Mouse (Mus musculus) splenic B cell, adult 2 months (primary cell): ENCODE data around the gene Calml4.
"Not testable (repeated sequence)": the region's sequence is repeated elsewhere in the genome, so short reads cannot be mapped to it uniquely, and the experiment has no call there.

Source experiments
- DNase-seq: peaks from one replicate; pipeline ENCODE4 v3.0.0-alpha.2; 2011; ENCODE audit warnings: low read depth, low spot score
- H3K27me3 ChIP-seq: 2 replicates; pipeline ENCODE4 v1.6.1; 2012; ENCODE audit warnings: mild to moderate bottlenecking, low read length, moderate library complexity, mixed read lengths; ENCODE audit not compliant: control insufficient read depth, poor library complexity, insufficient read depth, severe bottlenecking
- H3K36me3 ChIP-seq: 2 replicates; pipeline ENCODE4 v1.6.1; 2012; ENCODE audit warnings: mild to moderate bottlenecking, low read length, moderate library complexity, mixed read lengths; ENCODE audit not compliant: control insufficient read depth, poor library complexity, insufficient read depth, severe bottlenecking

Calml4 gene

DNA sequence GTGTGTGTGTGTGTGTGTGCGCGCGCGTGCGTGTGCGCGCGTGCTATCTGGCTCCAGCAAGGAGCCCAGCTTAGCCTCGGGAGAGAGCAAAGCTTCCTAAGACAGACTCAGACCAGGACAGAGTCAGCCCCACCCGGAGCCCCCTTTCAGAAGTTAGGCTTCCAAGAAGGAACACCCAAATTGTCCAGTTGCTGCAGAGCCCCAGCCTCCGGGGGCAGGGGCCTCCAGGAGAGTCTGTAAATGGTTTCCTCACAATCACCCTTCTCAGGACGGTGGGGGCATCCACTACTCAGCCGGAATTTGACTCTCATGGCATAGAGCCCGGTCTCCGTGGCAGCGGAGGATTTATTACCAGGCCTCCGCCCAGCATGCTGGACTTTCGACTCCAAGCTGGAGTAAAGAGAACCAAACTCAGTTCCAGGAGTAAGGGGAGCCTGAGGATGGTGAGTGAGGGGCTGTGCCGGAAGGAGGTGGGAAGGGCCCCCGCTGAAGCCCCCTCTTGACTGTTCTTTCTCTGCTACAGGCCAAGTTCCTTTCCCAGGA is at the start of gene Calml4:
Gene Calml4 (plus strand): TSS at position 362 of the 543 bp plus-strand sequence.
- no peak for DNase-seq
- no peaks in the 10 kb centered on the region for H3K36me3 ChIP-seq

DNA sequence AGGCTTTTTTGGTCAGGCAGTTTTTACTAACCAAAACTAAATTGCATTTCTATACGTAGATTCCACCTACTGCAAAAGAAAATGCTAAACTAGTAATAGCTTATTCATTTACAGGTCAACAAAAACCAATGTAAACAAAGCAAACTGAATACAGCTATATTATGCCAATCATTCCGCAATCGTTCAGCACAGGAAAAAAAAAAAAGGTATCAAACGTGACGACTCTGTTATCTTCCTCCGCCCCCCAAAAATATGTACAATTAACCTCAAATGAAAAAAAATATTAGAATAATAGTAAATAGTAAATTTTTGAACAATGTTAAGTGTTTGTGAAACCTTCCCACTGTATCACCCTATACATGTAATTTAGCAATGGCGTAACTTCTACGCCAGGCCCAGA is 47.8 kb upstream of the Calml4 start:
- no peaks in the 10 kb centered on the region for H3K27me3 ChIP-seq
- no peak for DNase-seq
- H3K36me3 ChIP-seq: no peaks in the 10 kb centered on the region

More for the DNA sequence above, at the start of gene Calml4:
- H3K27me3 ChIP-seq: no peaks in the 10 kb centered on the region

DNA sequence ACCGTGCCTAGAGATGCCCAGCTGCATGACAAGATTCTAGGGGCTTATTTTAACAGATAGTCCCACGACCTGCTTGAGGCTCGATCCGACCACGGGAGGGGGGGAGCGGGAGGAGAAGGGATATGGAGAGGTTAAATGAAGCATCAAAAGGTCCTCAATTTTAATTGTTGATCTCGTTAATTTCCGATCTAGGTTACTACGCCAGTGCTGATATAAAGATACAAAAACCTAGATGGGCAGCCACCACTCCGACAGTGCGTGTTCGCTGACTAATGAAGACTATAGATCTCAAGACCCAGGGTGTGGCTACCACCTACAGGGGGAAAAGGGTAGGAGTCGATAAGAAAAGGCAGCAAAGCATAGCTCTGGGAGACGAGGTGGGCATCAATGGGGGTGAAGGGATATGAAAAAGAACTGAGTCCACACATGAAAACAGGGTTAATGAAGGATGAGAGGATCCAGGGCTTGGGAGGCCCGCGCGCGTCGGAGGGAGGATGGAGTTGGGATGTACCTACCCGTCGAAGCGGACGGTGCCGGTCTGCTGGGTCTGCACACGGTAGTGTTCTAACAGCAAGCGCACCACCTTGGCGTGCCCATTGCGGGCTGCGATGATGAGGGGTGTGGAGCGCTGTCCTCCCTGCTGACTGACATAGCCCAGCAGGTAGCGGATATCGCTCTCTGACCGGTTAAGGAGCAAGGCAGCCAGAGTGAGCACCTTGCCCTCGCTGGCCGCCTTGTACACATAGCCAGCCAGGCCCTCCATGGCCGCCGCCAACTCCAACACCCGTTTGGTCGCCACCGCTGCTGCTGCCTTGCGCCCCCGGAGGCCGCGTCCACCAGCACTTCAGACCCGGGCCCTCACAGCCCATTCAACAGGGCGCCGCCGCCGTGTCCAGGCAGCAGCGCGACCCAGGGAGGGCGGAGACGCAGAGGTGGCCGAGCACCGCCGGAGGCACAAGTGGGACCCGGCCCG is 47.1 kb upstream of the Calml4 start:
- DNase-seq: peak; percentile 61
- Histone ChIP-seq H3K36me3 (no peaks in the 10 kb centered on the region), H3K27me3 (no peaks in the 10 kb centered on the region)

DNA sequence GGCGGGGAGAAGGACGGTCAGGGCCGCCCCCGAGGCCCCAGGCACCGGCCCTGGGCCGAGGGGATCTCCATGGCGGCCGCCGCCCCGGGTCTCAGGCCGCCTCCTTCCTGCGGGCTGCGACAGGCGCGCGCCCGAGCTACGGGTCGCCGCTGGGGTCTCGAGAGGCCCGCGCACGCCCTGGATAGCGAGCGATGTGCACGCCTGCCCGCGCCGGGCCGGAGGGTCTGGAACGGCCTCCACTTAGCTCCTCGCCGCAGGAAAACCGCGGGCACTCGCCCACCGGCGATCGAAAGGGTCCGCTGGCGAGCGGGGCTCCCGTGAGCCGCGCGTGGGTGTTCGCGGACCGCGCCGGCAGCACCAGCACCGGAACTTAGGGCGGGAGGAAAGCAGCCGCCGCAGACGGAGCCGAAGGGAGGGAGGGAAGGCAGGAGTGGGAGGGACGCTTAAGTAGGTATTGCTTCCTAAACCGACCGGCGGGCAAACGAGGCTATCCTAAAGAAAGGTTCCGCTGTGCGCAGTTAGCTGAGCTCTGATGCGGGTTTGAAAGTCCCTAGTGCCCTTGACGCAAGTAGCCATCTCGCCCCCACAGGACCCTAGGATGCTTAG is 46.3 kb upstream of the Calml4 start, which contains the start of gene Fem1b:
Gene Fem1b (minus strand): TSS at position 419 of the 606 bp plus-strand sequence.
- peak; percentile 95 for DNase-seq
- no peaks in the 10 kb centered on the region for H3K27me3 ChIP-seq

DNA sequence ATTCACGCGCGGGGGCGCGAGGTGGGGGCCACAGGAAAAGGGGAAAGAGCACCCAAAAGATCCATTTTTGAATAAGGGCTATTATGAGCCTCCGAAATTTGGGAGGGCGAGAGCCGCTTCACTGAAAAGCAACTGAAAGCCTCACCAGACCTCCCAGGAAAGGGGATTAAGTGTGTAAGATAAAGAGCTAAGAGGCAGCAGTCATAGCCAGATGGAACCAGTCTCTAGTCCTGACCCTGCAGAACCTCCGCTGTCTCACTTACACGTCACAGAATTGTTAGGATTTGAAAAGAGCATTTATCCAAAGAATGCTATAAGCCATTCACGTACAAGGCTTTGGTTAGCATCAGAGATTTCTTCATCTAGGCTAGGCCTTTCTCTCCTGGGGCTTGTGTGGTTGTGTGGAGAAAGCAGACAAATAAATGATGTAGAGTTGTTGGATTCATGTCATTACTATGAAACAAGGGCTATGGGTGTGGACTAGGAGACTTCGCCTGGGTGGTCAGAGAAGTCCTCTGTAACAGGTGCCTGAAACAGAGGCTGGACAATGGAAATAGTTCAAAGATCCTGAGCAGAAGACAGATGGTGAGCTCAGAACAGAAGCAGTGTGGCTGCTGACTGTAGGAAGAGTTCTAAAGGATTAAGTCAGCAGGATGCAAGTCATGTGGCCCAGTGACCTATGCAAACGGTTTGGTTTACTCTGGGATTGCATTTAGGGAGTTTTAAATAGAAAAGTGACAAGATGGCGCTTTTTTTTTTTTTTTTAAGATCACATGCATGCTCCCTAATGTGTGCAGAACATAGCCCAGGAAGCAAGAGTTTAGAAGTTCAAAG is 45.4 kb upstream of the Calml4 start:
- Histone ChIP-seq H3K36me3 (no peaks in the 10 kb centered on the region), H3K27me3 (no peaks in the 10 kb centered on the region)
- no peak for DNase-seq

More for the DNA sequence above, 46.3 kb upstream of the Calml4 start, which contains the start of gene Fem1b:
- no peaks in the 10 kb centered on the region for H3K36me3 ChIP-seq

DNA sequence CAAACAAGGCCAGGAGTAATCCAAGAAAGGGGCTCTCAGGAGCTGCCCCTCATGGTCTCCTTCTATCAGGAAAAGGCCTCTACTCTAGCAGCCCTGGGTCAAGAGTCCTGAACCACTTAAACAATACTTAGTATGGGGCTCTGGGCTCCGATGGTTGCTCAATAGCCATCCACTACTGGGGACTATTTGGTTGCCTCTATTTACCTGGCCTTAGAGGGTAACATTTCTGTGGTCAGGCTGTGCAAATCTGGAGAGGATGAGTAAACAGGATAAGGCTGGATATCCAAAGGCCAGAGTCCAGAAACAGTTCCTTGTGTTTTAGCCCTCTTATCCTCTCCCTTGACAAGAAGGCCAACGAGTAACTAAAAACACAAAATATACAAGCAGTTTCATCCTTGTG is 43.1 kb upstream of the Calml4 start:
- no peak for DNase-seq
- no peaks in the 10 kb centered on the region for H3K36me3 ChIP-seq
- no peaks in the 10 kb centered on the region for H3K27me3 ChIP-seq

DNA sequence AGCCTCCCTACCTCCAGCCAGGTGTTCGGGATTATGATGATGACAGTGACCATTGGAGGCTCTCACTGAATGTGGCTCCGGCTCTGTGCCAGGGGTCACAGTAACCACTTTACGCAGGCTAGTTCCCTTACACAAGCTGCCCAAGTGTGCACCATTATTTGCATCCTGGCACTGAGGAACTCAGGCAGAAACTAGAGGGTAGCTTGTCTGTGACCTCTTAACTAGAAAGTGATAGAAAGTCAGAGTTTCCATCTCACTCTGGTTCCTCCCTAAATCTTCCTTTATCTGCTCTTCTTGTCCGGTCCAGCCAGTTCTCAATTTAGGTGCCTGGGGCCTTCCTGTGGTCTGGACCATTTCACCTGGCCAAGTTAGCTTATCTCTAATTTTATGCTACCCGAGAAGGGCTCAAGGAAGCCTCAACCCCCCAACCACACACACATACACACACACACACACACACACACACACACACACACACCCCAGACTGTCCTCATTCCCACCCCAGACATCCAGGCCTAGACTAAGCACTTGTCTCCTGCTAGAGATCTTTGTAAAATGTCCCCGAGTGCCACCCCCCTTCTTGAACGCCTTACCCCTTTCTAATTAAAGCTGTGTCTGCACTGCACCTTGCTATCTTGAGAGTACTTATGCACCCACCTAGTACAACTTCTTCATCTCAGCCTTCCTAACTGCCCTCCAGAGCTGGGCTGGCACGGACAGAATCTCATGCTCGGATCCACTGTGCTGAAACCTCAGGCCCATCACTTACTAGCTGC is 41.4 kb upstream of the Calml4 start:
- Histone ChIP-seq H3K36me3 (no peaks in the 10 kb centered on the region), H3K27me3 (no peaks in the 10 kb centered on the region)
- DNase-seq: peak; percentile 66

DNA sequence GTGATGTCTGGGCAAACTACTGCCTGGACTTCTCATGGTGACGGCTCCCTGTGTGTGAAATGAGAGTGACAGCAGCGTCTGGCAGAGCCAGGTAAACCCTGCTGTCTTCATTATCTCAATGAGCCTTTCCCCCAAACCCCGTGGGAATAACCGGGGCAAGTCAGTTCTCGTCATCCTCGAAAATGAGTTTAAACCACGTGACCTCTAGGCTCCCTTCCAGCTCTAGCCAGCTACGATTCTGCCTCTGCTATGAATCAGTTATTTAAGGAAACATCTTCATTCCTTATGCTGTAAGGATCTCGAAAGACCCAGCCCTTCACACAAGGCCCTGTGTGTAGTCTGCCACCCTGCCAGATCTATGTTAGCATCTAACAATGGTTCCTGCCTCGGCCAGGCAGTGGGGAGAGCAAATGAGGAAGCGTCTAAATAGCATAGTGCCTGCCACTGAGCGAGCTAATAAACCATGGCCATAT is 40.7 kb upstream of the Calml4 start:
- Histone ChIP-seq H3K36me3 (no peaks in the 10 kb centered on the region), H3K27me3 (no peaks in the 10 kb centered on the region)
- DNase-seq: peak; percentile 70

DNA sequence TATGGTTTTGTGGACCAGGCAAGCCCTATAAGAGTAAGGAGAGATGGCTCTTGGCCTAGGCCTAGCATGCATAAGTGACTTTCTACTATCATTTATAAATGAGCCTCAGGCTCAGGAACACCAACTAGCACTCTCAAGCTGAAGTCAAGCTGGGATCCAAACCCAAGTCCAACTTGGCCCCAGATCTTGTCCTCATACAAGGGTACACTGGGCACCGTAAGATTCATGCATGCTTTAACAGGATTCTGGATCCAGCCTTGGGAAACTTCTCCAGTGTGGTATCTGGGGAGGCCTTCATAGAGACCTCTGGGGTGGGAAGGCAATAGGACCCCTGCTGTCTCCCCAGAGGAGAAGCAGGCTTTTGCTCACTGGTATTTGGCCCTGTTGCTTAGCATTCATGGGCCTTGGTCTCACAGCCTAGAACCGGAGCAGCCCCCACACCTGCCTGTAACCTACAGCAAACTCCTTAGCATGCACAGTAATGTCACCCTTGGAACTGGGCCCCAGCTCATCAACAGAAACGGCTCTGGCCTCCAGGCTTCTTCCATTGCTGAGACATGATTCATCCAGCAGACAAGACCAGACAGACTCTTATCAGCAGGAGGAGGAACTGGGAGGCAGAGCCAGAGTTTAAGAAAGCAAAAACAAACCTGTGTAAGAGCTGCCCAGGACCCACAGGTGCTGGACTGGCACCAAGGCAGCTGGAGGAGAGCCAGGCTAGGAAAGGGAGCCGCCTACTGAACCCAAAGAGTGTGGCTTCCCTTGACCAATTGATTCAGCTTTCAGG is 39.9 kb upstream of the Calml4 start:
- Histone ChIP-seq H3K27me3 (no peaks in the 10 kb centered on the region), H3K36me3 (no peaks in the 10 kb centered on the region)
- DNase-seq: no peak

DNA sequence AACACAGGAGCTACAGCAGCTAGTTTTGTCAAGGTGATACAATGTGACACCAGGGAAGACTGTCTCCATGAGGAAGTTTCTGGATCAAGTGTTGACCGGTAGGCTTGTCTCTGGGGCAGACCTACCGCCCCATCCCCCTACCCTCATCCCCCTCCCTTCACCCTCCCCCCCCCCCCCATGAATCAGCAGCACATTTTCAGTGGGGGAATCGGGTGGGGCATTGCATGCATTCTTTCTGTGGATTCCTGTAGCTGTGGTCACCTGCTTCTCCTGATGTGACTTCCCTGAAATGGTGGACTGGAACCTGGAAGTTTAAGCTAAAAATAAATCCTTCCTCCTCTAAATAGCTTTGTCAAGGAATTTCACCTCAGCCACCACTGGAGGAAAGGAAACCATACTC is 38.4 kb upstream of the Calml4 start:
- Histone ChIP-seq H3K36me3 (no peaks in the 10 kb centered on the region), H3K27me3 (no peaks in the 10 kb centered on the region)
- no peak for DNase-seq

DNA sequence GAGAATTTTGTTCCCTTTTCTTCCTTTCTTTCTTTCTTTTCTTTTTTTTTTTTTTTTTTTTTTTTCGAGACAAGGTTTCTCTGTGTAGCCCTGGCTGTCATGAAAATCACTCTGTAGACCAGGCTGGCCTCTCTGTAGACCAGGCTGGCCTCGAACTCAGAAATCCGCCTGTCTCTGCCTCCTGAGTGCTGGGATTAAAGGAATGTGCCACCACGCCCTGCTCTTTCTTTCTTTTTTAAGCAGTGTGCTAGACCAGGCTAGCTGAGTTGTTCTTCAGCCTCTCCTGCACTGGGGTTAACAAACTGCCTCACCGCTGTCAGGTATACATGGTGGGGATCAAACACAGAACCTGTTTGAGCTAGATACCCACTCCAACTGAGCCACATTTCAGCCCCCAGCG is 38.0 kb upstream of the Calml4 start:
- H3K27me3 ChIP-seq, H3K36me3 ChIP-seq, DNase-seq: not testable (repeated sequence)

DNA sequence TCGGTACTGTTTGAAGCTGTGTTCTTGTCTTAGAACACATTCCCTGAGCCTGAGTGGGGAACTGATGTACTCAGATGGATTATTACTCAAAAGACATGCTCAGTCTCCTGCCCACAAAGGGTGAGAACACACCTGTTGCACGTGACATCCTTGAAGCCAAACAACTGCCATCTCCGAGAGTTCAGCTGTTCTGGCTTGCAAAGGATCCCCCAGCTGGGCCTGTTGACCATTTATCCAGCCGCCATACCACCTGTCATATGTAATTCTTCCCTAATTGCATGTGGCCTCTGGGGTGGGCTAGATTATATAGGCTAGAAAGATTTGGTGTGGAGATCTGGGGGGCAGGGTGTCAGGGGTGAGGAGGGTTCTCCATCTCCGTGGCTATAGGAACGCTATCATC is 37.1 kb upstream of the Calml4 start:
- H3K36me3 ChIP-seq: no peaks in the 10 kb centered on the region
- no peak for DNase-seq

DNA sequence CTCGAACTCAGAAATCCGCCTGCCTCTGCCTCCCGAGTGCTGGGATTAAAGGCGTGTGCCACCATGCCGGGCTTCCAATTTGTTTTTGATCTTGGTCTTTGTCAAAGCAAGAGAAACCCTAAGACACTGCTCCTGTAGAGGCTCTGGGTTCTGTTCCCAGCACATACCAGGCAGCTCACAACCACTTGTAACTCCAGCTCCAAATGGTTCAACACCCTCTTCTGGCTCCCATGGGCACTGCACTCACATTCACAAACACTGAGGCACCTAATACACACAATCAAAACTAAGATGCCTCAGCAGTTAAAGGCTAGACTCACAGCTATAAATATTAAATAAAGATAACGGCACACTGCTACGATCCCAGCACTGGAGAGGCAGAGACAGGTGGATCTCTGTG is 36.1 kb upstream of the Calml4 start:
- Histone ChIP-seq H3K36me3 (no peaks in the 10 kb centered on the region), H3K27me3 (no peaks in the 10 kb centered on the region)
- DNase-seq: no peak

More for the DNA sequence above, 37.1 kb upstream of the Calml4 start:
- H3K27me3 ChIP-seq: no peaks in the 10 kb centered on the region
